Mouse (Mus musculus) left cerebral cortex, postnatal 4 days (tissue): Measurements from ENCODE around the gene Rps6ka6. TPM values are rescaled to one million over a fixed set of nuclear protein-coding genes. Genes with fewer than 3 reads are reported as not detected.

Experiments
- DNase-seq: peaks from one replicate; pipeline ENCODE4 v3.0.0-alpha.2; 2022
- intact Hi-C: fragments of 180-260 bp; cut with DNase I; formaldehyde crosslinking; loops from one replicate; pipeline ENCODE4 v1.15.1; 2025
- total RNA-seq, 2 experiments: library from RNA; stranded (reverse); gene quantifications; 2 replicates each; pipeline ENCODE4 v1.2.3; 2021

Gene Rps6ka6
- 10 to 100 TPM; 17.0 to 19.5 TPM for total RNA-seq

GRCm38 (mm10) chrX:111537859-111538258 is at the start of gene Rps6ka6:
TSS of gene Rps6ka6 (minus strand) at chrX:111537959.
- intact Hi-C loops, result no loop called here
- no peak for DNase-seq

- intact Hi-C loops, result no loop called here
- no peak for DNase-seq
These were observed 39.3 kb upstream of the Rps6ka6 start for GRCm38 (mm10) chrX:111577044-111577443.

- intact Hi-C loops, result no loop called here
- DNase-seq, result peak; percentile 24
These were observed 19.6 kb downstream of the Rps6ka6 start for GRCm38 (mm10) chrX:111518206-111518605.

GRCm38 (mm10) chrX:111463565-111464093 is 74.1 kb downstream of the Rps6ka6 start:
- DNase-seq, result no peak
- intact Hi-C loops, result no loop called here

GRCm38 (mm10) chrX:111462833-111463564 is 74.8 kb downstream of the Rps6ka6 start:
- intact Hi-C loops, result no loop called here
- DNase-seq, result peak; percentile 78

- intact Hi-C loops, result no loop called here
- DNase-seq, result no peak
These were observed 75.3 kb downstream of the Rps6ka6 start for GRCm38 (mm10) chrX:111462495-111462832.

- intact Hi-C loops, result no loop called here
- peak; percentile 0 for DNase-seq
These were observed 75.7 kb downstream of the Rps6ka6 start for GRCm38 (mm10) chrX:111462092-111462491.

- intact Hi-C loops, result no loop called here
- no peak for DNase-seq
These were observed 77.6 kb downstream of the Rps6ka6 start for GRCm38 (mm10) chrX:111460166-111460565.

- intact Hi-C loops, result no loop called here
- no peak for DNase-seq
These were observed 101.2 kb downstream of the Rps6ka6 start for GRCm38 (mm10) chrX:111436571-111436970.

- no peak for DNase-seq
- intact Hi-C loops, result no loop called here
These were observed 123.0 kb downstream of the Rps6ka6 start for GRCm38 (mm10) chrX:111414775-111415174.

- DNase-seq, result no peak
- intact Hi-C loops, result no loop called here
These were observed 132.9 kb downstream of the Rps6ka6 start for GRCm38 (mm10) chrX:111404816-111405215.

- DNase-seq, result no peak
These were observed 160.7 kb downstream of the Rps6ka6 start for GRCm38 (mm10) chrX:111377020-111377419.

GRCm38 (mm10) chrX:111374177-111374576 is 163.6 kb downstream of the Rps6ka6 start:
- intact Hi-C loops, result no loop called here

More at GRCm38 (mm10) chrX:111377020-111377419, 160.7 kb downstream of the Rps6ka6 start:
- intact Hi-C loops, result no loop called here

More at GRCm38 (mm10) chrX:111374177-111374576, 163.6 kb downstream of the Rps6ka6 start:
- DNase-seq, result no peak

Other genes with a start within 250 kb of the Rps6ka6 start
- 1 to 10 TPM; 4.8 to 4.9 TPM for gene Hdx, start 159.1 kb upstream of the Rps6ka6 start, total RNA-seq